Mouse (Mus musculus) ES-Bruce4 (cell line): Measurements from ENCODE around the gene Evc2.

ENCODE experiments used
- CTCF ChIP-seq: IDR thresholded peaks from one replicate; pipeline ENCODE4 v1.8.1; 2011; ENCODE audit warnings: low read depth, low read length
- POLR2A ChIP-seq: IDR thresholded peaks from one replicate; pipeline ENCODE4 v1.8.1; 2011; ENCODE audit warnings: low read length; ENCODE audit not compliant: insufficient read depth

DNA sequence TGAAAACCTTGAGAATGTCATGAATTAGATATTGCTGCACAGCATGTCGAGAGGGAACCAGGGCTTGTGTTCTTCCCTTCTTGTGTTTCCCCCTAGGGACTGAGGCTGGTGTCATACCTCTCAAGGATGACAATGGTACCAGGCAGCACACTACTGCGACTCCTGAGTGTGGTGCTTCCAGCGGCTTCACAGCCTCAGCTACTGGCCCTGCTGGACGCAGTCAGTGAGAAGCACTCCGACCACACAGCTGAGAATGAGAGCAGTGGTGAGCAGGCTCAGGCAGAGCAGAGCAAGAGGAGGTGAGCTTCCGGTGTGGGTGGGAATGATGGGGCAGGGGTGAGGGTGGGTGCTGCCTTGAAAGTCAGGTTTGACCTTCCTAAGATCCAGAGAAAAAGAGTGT lies 80.7 kb downstream of the Evc2 start:
- TF ChIP-seq CTCF (no peak), POLR2A (no peak)
